Mouse (Mus musculus): ENCODE measurements around the gene Lce1i.
"Not testable (repeated sequence)": the region's sequence is repeated elsewhere in the genome, so short reads cannot be mapped to it uniquely, and the experiment has no call there.

Gene Lce1i

DNA sequence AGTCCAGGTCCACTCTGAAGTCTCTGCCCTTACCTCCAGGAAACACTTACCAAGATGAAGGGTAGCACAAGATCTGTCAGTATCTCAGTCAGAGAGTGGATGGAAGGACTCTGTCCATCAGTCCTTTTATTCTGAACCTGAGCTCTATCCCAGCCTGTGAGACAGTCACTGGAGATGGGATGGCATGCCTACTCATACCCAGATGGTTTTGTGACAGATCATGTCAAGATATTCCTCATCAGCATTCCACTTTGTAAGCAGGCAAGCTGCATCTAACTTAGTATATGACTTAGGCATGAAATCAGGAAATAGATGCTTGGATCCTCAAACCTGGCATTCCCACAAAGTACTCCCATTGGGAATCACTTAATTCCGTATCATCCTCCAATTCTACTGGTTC lies at the start of gene Lce1i:
TSS of gene Lce1i (minus strand) at position 101 of the 400 bp plus-strand sequence.
- no peak for DNase-seq

- no peak for DNase-seq
Observed at GRCm38 (mm10) chr3:92827108-92827507, 48.4 kb upstream of the Lce1i start, which contains the start of gene Kprp. Kprp (minus strand) TSS chr3:92827247.

DNA sequence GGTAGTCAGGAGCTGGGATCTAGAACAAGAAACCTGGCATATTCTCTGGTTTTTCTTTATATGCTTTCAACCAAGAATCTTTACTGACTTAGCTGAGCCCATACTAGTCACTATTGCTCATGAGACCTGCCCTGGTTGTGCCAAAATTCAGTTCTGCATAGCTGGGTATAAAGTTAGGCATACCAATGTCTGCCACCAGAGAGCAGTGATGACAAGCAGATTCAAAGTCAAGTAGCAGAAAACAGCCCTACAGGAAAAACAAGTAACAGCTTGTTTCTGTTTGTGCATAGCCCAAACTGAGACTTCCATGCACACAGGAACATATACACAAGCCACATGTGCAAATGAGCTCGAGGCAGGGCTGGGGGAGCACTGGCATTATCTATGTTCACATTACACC lies 47.1 kb upstream of the Lce1i start:
- no peak for DNase-seq

- DNase-seq, result not testable (repeated sequence)
Observed at GRCm38 (mm10) chr3:92816036-92816435, 37.3 kb upstream of the Lce1i start.

DNA sequence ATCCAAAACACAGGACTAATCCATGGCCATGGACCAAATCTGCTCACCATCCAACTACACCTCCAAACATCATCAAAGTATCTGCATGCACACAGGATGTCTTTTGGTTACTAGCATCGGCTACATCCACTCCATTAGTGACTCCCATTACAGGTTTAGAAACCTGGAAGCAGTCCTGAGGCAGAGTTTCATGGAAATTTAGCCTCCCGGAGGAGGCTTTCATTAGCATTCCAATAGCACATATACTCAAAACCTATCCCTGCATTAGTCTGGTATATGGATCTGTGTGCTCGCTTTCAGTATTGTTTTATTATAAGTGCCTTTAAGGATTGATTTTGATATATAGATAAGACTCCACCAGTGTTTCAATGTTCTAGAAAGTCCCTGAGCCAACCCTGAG lies 36.9 kb upstream of the Lce1i start:
- no peak for DNase-seq

- DNase-seq, result no peak
Observed at GRCm38 (mm10) chr3:92807791-92808190, 29.1 kb upstream of the Lce1i start, which contains the start of gene Lce1k. Lce1k (minus strand) TSS chr3:92807891.

DNA sequence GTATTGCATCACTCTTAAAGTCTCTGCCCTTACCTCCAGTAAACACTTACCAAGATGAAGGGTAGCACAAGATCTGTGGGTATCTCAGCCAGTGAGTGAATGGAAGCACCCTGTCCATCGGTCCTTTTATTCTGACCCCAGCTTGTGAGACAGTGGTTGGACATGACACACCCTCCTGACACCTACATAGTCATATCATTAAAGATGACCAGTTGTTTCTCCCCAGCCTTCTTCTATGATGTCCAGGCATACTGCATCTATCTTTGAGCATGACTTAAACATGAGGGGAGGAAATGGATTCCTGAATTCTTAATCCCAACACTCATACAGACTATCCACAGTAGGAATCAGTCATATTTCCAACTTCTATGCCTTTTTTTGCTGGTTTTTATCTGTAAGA lies 11.7 kb upstream of the Lce1i start, which contains the start of gene Lce1j:
TSS of gene Lce1j (minus strand) at position 101 of the 400 bp plus-strand sequence.
- no peak for DNase-seq

DNA sequence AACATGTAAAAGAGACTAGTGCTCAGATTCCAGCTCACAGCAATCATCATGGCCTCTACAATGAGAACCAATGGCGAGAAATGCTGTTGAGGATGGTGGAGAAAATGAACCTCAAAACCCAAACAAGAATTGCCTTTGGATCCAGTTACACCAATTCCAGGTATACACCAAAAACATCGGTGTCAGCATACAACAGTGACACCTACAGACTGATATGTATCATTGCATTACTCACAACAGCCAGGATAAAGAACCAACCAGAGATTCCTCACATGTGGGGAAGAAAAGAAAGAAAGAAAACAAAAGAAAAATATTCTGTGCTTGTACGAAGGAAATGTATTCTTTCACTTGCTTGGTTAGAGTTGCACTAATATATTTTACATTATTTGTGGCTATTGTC lies 7.1 kb downstream of the Lce1i start:
- DNase-seq, result no peak

DNA sequence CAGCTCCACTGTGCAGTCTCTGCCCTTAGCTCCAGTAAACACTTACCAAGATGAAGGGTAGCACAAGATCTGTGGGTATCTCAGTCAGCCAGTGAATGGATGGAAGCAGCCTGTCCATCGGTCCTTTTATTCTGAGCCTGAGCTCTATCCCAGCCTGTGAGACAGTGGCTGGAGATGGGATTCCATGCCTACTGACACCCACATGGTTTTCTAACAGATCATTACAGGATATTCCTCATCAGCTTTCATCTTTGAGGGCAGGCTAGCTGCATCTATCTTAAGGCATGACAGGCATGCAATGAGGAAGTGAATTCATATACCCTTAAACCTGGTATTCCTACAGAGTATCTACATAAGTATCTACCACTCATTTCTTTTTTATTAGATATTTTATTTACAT lies 13.7 kb downstream of the Lce1i start, which contains the start of gene Lce1h:
TSS of gene Lce1h (minus strand) at position 101 of the 400 bp plus-strand sequence.
- DNase-seq, result no peak

DNA sequence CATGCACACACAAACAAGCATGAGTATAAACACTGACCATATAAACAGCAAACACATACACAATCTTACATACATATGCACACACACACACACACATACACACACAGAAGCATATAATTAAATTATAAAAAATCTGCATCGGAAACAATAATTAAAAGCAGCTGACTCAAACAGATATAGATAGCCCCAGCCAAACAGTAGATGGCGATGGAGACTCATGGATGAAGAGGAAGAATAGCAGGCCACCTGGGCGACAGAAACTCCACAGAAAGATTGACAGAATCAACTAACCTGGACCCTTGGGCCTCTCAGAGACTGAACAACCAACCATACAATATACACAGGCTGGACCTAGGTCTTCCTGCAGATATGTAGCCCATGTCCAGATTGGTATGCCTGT lies 25.5 kb downstream of the Lce1i start:
- DNase-seq, result no peak

- DNase-seq, result no peak
Observed at GRCm38 (mm10) chr3:92752238-92752637, 26.5 kb downstream of the Lce1i start, which contains the start of gene Lce1g. Lce1g (minus strand) TSS chr3:92752338.

- no peak for DNase-seq
Observed at GRCm38 (mm10) chr3:92738996-92739395, 39.7 kb downstream of the Lce1i start, which contains the start of gene Gm38119. Gm38119 (minus strand) TSS chr3:92739096.

All from layer of hippocampus, adult 9-11 months (tissue).